Mouse (Mus musculus) CH12.LX (cell line): ENCODE measurements around the gene Adam1a.

Experiments used
- CTCF ChIP-seq, 2 experiments: IDR thresholded peaks in 1 of 2; conservative IDR thresholded peaks in 1 of 2; 2 replicates each; pipeline ENCODE4 v1.5.1; 2011 to 2012; ENCODE audit warnings: low read depth in 2 of 2, low read length in 2 of 2, improper control_type of control experiment in 1 of 2, inconsistent platforms in 1 of 2, mild to moderate bottlenecking in 1 of 2, moderate library complexity in 1 of 2
- NELFE ChIP-seq: IDR thresholded peaks from 2 replicates; pipeline ENCODE4 v1.6.1; 2011; ENCODE audit warnings: low read depth, low read length, improper control_type of control experiment
- NRF1 ChIP-seq: IDR thresholded peaks from 2 replicates; pipeline ENCODE4 v1.6.1; 2014; ENCODE audit warnings: low read depth, mild to moderate bottlenecking, inconsistent platforms, low read length, improper control_type of control experiment, moderate library complexity
- UBTF ChIP-seq: IDR thresholded peaks from 2 replicates; pipeline ENCODE4 v1.6.1; 2012; ENCODE audit warnings: low read depth, mild to moderate bottlenecking, inconsistent platforms, low read length, improper control_type of control experiment, moderate library complexity
- USF2 ChIP-seq: conservative IDR thresholded peaks from 2 replicates; pipeline ENCODE4 v1.6.1; 2011; ENCODE audit warnings: low read depth, low read length, improper control_type of control experiment

DNA sequence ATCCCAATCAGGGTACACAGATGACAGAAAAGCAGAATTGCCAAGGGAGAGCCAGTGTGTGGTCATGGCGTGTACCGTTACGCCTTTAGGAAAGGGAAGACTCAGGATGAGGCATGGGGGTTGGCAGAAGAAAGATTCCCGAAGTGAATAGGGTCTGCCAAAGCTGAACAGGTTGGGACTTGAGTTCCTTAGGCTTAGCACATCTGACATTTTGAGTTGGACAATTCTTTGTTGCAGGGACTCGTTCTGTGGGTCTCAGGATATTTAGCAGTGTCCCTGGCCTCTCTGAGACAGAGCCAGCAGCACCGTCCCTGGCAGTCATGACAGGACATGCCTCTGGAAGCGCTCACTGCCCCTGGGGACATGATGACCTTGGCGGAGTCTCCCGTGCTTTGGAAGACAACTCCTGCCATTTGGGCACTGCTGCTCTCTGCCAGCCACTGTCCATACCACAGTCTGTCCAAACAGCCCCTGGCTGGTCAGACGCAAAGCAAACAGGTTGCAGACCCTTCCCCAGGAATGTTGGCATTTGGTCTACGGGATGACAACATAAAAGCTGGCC is 31.7 kb upstream of the Adam1a start:
- TF ChIP-seq NRF1: no peak
- TF ChIP-seq CTCF (conservative IDR thresholded peaks at IDR 0.05 in 1 of 2, IDR thresholded peaks at IDR 0.05 in 1 of 2; ENCODE audit: low read depth in 2 of 2, low read length in 2 of 2): no peak
- TF ChIP-seq USF2: no peak
- TF ChIP-seq NELFE: no peak
- TF ChIP-seq UBTF: no peak
